Mouse (Mus musculus): ENCODE data around the gene Kcnb1.

- TF ChIP-seq POLR2A (IDR thresholded peaks at IDR 0.05; ENCODE audit: control insufficient read depth, extremely low read depth, insufficient read depth, low read length, poor library complexity) (no peak), CTCF (IDR thresholded peaks at IDR 0.05; ENCODE audit: borderline replicate concordance, control insufficient read depth, extremely low read depth, insufficient read depth, low read length, poor library complexity) (no peak)
Observed at GRCm38 (mm10) chr2:167179301-167179700, 10.7 kb downstream of the Kcnb1 start.
